Mouse (Mus musculus) c-Kit-negative CD71-positive TER-119-positive erythroid progenitor cells, embryonic 14.5 days (primary cell): ENCODE measurements around the gene Phtf1.
A peak's percentile ranks its signal among the peaks of the same experiment; 100 is the strongest.

Experiments used
- DNase-seq: peaks from one replicate; pipeline ENCODE4 v3.0.0-alpha.2; 2013; ENCODE audit warnings: low read depth, low spot score

The Phtf1 gene

GRCm38 (mm10) chr3:103967861-103968691 is at the start of gene Phtf1:
Gene Phtf1 (plus strand): TSS chr3:103968110.
- peak; percentile 73 for DNase-seq

GRCm38 (mm10) chr3:103920094-103920493 is 47.8 kb upstream of the Phtf1 start:
- no peak for DNase-seq

- no peak for DNase-seq
Measured at GRCm38 (mm10) chr3:103925302-103925701, 42.6 kb upstream of the Phtf1 start.

- DNase-seq = no peak
Measured at GRCm38 (mm10) chr3:103927511-103927910, 40.4 kb upstream of the Phtf1 start.

GRCm38 (mm10) chr3:103944794-103945562 is 22.9 kb upstream of the Phtf1 start:
- DNase-seq = no peak

- DNase-seq = no peak
Measured at GRCm38 (mm10) chr3:103948666-103949065, 19.2 kb upstream of the Phtf1 start.

- no peak for DNase-seq
Measured at GRCm38 (mm10) chr3:103960622-103961021, 7.3 kb upstream of the Phtf1 start.

- DNase-seq = peak; percentile 13
Measured at GRCm38 (mm10) chr3:103967231-103967630, 679 bp upstream of the Phtf1 start.

GRCm38 (mm10) chr3:103968701-103969100 is 791 bp downstream of the Phtf1 start:
- DNase-seq = no peak

GRCm38 (mm10) chr3:103971157-103971556 is 3.2 kb downstream of the Phtf1 start:
- DNase-seq = no peak

- DNase-seq = no peak
Measured at GRCm38 (mm10) chr3:103984556-103984955, 16.6 kb downstream of the Phtf1 start.

GRCm38 (mm10) chr3:103985194-103985593 is 17.3 kb downstream of the Phtf1 start:
- DNase-seq = no peak

GRCm38 (mm10) chr3:103987831-103988432 is 20.0 kb downstream of the Phtf1 start:
- DNase-seq = no peak

- DNase-seq = no peak
Measured at GRCm38 (mm10) chr3:103989352-103989751, 21.4 kb downstream of the Phtf1 start.

GRCm38 (mm10) chr3:103991271-103991670 is 23.4 kb downstream of the Phtf1 start:
- DNase-seq = no peak

- no peak for DNase-seq
Measured at GRCm38 (mm10) chr3:103998724-103999123, 30.8 kb downstream of the Phtf1 start.

GRCm38 (mm10) chr3:104006896-104007466 is 39.1 kb downstream of the Phtf1 start:
- DNase-seq = no peak

GRCm38 (mm10) chr3:104007479-104007878 is 39.6 kb downstream of the Phtf1 start:
- DNase-seq = no peak

- no peak for DNase-seq
Measured at GRCm38 (mm10) chr3:104009924-104010662, 42.2 kb downstream of the Phtf1 start.

GRCm38 (mm10) chr3:104011972-104012371 is 44.1 kb downstream of the Phtf1 start:
- no peak for DNase-seq

- DNase-seq = no peak
Measured at GRCm38 (mm10) chr3:104017931-104018330, 50.0 kb downstream of the Phtf1 start.
